Mouse (Mus musculus): ENCODE data around the gene Cyp2c40.
"Not testable (repeated sequence)": the region's sequence is repeated elsewhere in the genome, so short reads cannot be mapped to it uniquely, and the experiment has no call there.

GRCm38 (mm10) chr19:39815991-39816390 lies 3.4 kb upstream of the Cyp2c40 start:
- TF ChIP-seq POLR2A (IDR thresholded peaks at IDR 0.05; ENCODE audit: insufficient read length, low read depth); MAX (IDR thresholded peaks at IDR 0.05; ENCODE audit: low read depth); TCF3 (IDR thresholded peaks at IDR 0.05; ENCODE audit: insufficient read length, low read depth); TCF12 (IDR thresholded peaks at IDR 0.05; ENCODE audit: insufficient read depth, poor library complexity, severe bottlenecking); CEBPB (IDR thresholded peaks at IDR 0.05; ENCODE audit: insufficient read depth, poor library complexity, severe bottlenecking); USF1 (IDR thresholded peaks at IDR 0.05; ENCODE audit: low read depth); POLR2AphosphoS2 (IDR thresholded peaks at IDR 0.05; ENCODE audit: insufficient read length, low read depth); MYOG (IDR thresholded peaks at IDR 0.05; ENCODE audit: control insufficient read depth in 1 of 3, insufficient read depth in 1 of 3, insufficient read length in 2 of 3, low read depth in 2 of 3); MYOD1 (IDR thresholded peaks at IDR 0.05; ENCODE audit: control insufficient read depth in 1 of 3, insufficient read length in 2 of 3, low read depth in 2 of 3); SRF (IDR thresholded peaks at IDR 0.05; ENCODE audit: control insufficient read depth, insufficient read length, low read depth): not testable (repeated sequence)

Measured in myocyte (in vitro differentiated cells).